ENCODE assay signal across 7 mouse cellular contexts in the genomic region with DNA sequence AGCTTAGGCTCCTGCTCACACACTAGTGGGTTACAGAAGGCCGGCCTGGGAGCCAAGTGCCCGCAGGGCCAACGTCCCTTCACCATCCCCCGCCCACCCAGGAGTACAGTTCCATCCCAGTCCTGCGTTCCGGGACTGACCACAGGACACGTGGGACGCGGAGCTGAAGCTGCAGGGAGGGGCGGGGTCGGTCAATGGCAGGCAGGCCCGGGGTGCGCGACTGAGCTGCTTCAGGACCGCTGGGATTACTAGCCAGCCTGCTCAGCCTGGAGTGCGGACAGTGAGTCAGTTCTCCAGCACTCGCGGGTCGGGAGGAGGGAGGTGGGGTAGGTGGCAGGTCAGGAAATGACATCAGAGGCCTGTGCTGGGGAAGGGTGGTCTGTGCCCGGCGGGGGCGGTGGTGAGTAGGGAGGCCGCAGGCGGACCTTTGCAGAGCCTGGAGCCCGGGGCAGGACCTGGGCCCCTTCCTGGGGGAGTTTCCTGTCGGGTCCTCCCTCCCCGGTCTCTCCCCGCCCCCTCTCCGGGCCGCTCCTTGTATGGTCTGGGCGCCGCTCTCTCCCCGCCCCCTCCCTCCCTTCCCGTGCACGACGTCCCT. TPM values are rescaled to one million over a fixed set of nuclear protein-coding genes. Genes with fewer than 3 reads are reported as not detected.
DNase-seq lines count a peak whose midpoint lies in the region; ATAC-seq and TF ChIP-seq lines count a peak whose summit lies in the region.

A gene (plus strand): TSS at position 205 of the 595 bp plus-strand sequence.

- peak; percentile 87 for ATAC-seq in embryonic facial prominence, embryonic 13.5 days (ENCODE audit: insufficient number of reproducible peaks, insufficient read depth, low FRiP score, low TSS enrichment, low read depth)
- peak; percentile 92 for ATAC-seq in limb, embryonic 13.5 days (ENCODE audit: low FRiP score, low read depth)
- ATAC-seq in midbrain, embryonic 16.5 days, result peak; percentile 96

- no peaks in the 10 kb centered on the region for H3K79me2 ChIP-seq in heart, adult 2 months (replicated peaks; ENCODE audit: control insufficient read depth, insufficient read depth, low read length)

- H3K4me3 ChIP-seq in embryonic facial prominence, embryonic 13.5 days, result peak within 1 kb of the TSS; percentile 79
- peak within 1 kb of the TSS; percentile 78 for H3K4me3 ChIP-seq in heart, adult 2 months
- peak within 1 kb of the TSS; percentile 80 for H3K4me3 ChIP-seq in limb, embryonic 13.5 days
- peak within 1 kb of the TSS; percentile 62 for H3K4me3 ChIP-seq in midbrain, embryonic 16.5 days (ENCODE audit: low read depth, low read length)

- no peak; the same call in 1 of the 2 replicates for TF ChIP-seq EP300 in heart, adult 2 months (IDR thresholded peaks at IDR 0.05; ENCODE audit: insufficient read depth, low read depth, low read length)

- DNase-seq in adrenal gland, postnatal 25 days, result peak; percentile 93
- peak; percentile 94 to 97 for DNase-seq in heart, adult 2 months
- peak; percentile 90 to 93 for DNase-seq in kidney, adult 8-10 months
- DNase-seq in spleen, postnatal 10 days (ENCODE audit: low spot score in 2 of 2), result peak; percentile 62 to 81

- peak within 1 kb of the TSS; percentile 94 for H3K27ac ChIP-seq in embryonic facial prominence, embryonic 13.5 days
- H3K27ac ChIP-seq in heart, adult 2 months, result peak within 1 kb of the TSS; percentile 99
- H3K27ac ChIP-seq in limb, embryonic 13.5 days, result peak within 1 kb of the TSS; percentile 96
- H3K27ac ChIP-seq in midbrain, embryonic 16.5 days (ENCODE audit: low read length), result peak within 1 kb of the TSS; percentile 87

- peak; percentile 65 for TF ChIP-seq CTCF in heart, adult 2 months (IDR thresholded peaks at IDR 0.05)

- no peaks in the 10 kb centered on the region for H3K27me3 ChIP-seq in embryonic facial prominence, embryonic 13.5 days
- H3K27me3 ChIP-seq in heart, adult 2 months (ENCODE audit: control insufficient read depth, insufficient read depth, low read length), result no peaks in the 10 kb centered on the region
- H3K27me3 ChIP-seq in limb, embryonic 13.5 days, result no peaks in the 10 kb centered on the region
- H3K27me3 ChIP-seq in midbrain, embryonic 16.5 days (ENCODE audit: control insufficient read depth, insufficient read depth, low read depth, low read length), result no peaks in the 10 kb centered on the region

- H3K9ac ChIP-seq in embryonic facial prominence, embryonic 13.5 days, result peak within 1 kb of the TSS; percentile 88
- peak within 1 kb of the TSS; percentile 98 for H3K9ac ChIP-seq in heart, adult 2 months (ENCODE audit: low read depth, low read length)
- H3K9ac ChIP-seq in limb, embryonic 13.5 days, result peak within 1 kb of the TSS; percentile 89
- peak within 1 kb of the TSS; percentile 72 for H3K9ac ChIP-seq in midbrain, embryonic 16.5 days (ENCODE audit: low read depth, low read length)

- peaks cover 24% of the 10 kb centered on the region for H3K36me3 ChIP-seq in embryonic facial prominence, embryonic 13.5 days
- H3K36me3 ChIP-seq in heart, adult 2 months (ENCODE audit: control insufficient read depth, insufficient read depth, low read length), result peaks cover 22% of the 10 kb centered on the region
- peaks cover 25% of the 10 kb centered on the region for H3K36me3 ChIP-seq in limb, embryonic 13.5 days
- no peaks in the 10 kb centered on the region for H3K36me3 ChIP-seq in midbrain, embryonic 16.5 days (ENCODE audit: control insufficient read depth, insufficient read depth, low read length)

- H3K9me3 ChIP-seq in embryonic facial prominence, embryonic 13.5 days, result no peaks in the 10 kb centered on the region
- no peaks in the 10 kb centered on the region for H3K9me3 ChIP-seq in limb, embryonic 13.5 days
- no peaks in the 10 kb centered on the region for H3K9me3 ChIP-seq in midbrain, embryonic 16.5 days (replicated peaks; ENCODE audit: control insufficient read depth, low read length, poor library complexity, severe bottlenecking)

- H3K4me2 ChIP-seq in embryonic facial prominence, embryonic 13.5 days, result peak within 1 kb of the TSS; percentile 85
- peak within 1 kb of the TSS; percentile 88 for H3K4me2 ChIP-seq in limb, embryonic 13.5 days (replicated peaks)
- peak within 1 kb of the TSS; percentile 93 for H3K4me2 ChIP-seq in midbrain, embryonic 16.5 days (ENCODE audit: low read length)

- peaks cover 47% of the 10 kb centered on the region for H3K4me1 ChIP-seq in embryonic facial prominence, embryonic 13.5 days
- peaks cover 18% of the 10 kb centered on the region for H3K4me1 ChIP-seq in heart, adult 2 months (ENCODE audit: control insufficient read depth, insufficient read depth, low read length)
- peaks cover 46% of the 10 kb centered on the region for H3K4me1 ChIP-seq in limb, embryonic 13.5 days
- peaks cover 29% of the 10 kb centered on the region for H3K4me1 ChIP-seq in midbrain, embryonic 16.5 days (ENCODE audit: control insufficient read depth, insufficient read depth, low read length)

- peak; percentile 70 for TF ChIP-seq POLR2A in heart, adult 2 months (IDR thresholded peaks at IDR 0.05; ENCODE audit: insufficient read depth, low read depth, low read length)

- intact Hi-C loops in heart, adult 2 months (cut with DNase I), result loop anchor here (1.0 to 5.0 kb wide), 6 partner anchors 24 to 234 kb away; a partner anchor contains a TSS

- WGBS in embryonic facial prominence, embryonic 13.5 days, result 0% methylated on average over 24 of the region's 36 CpGs
- WGBS in heart, adult 2 months, result under 1% methylated on average over 24 of the region's 36 CpGs
- WGBS in limb, embryonic 13.5 days, result under 1% methylated on average over 19 of the region's 36 CpGs
- 0% methylated on average over 27 of the region's 36 CpGs for WGBS in midbrain, embryonic 16.5 days

RNA-seq across cellular contexts. Expression of the gene that starts here (rescaled TPM):
- total RNA-seq in adrenal gland, postnatal 25 days (2021), result 105 and 140 TPM in 2 replicates
- polyA plus RNA-seq in embryonic facial prominence, embryonic 13.5 days (2015; fragmentation: Nextera tagmentation; extraction: Ambion mirVana), result 77.2 and 81.0 TPM in 2 replicates
- 10 to 100 TPM; 45.8 to 60.2 TPM for total RNA-seq in heart, adult 2 months (2021)
- 77.7 and 110 TPM in 2 replicates for polyA plus RNA-seq in heart, adult 2 months (2012; rRNA removed)
- 118 and 123 TPM in 2 replicates for polyA plus RNA-seq in limb, embryonic 13.5 days (2015; fragmentation: Nextera tagmentation; extraction: Ambion mirVana)
- 55.1 and 56.5 TPM in 2 replicates for polyA plus RNA-seq in midbrain, embryonic 16.5 days (2015; fragmentation: Nextera tagmentation; extraction: Ambion mirVana)

Comparison
In these comparisons a context has a peak if more than half of its experiments do, and no peak if none do; other contexts are left out.
1. Peak in every context shown above with its lines: DNase-seq, ATAC-seq, H3K4me3 ChIP-seq and H3K27ac ChIP-seq.